Mouse (Mus musculus) limb, embryonic 15.5 days (tissue): Measurements from ENCODE around the gene Aim2. TPM values are rescaled to one million over a fixed set of nuclear protein-coding genes. Genes with fewer than 3 reads are reported as not detected.

Source experiments
- polyA plus RNA-seq: library from polyadenylated mRNA; unstranded; fragments of >200 nt; fragmentation: Nextera tagmentation; extraction: Ambion mirVana; gene quantifications from 2 replicates; pipeline ENCODE4 v1.2.1, GENCODE M21; 2015

The Aim2 gene
- polyA plus RNA-seq, 1 experiment from 2014 or later = 1.4 TPM

Other genes starting within 250 kb of the Aim2 start
- gene Olfr1408, start 213.5 kb upstream of the Aim2 start, polyA plus RNA-seq = not detected in 2 replicates
- gene Olfr1406, start 160.2 kb upstream of the Aim2 start, polyA plus RNA-seq = not detected in 2 replicates
- gene Olfr218, start 153.1 kb upstream of the Aim2 start, polyA plus RNA-seq = 0.05 TPM in 1 of 2 replicates, not detected in the other
- not detected in 2 replicates for gene Olfr1404, start 138.5 kb upstream of the Aim2 start, polyA plus RNA-seq
- 0.41 TPM in 1 of 2 replicates, not detected in the other for gene Fcer1a, start 123.7 kb upstream of the Aim2 start, polyA plus RNA-seq
- gene Olfr418, start 84.9 kb upstream of the Aim2 start, polyA plus RNA-seq = not detected in 2 replicates
- not detected in 2 replicates for gene Mptx2, start 73.1 kb upstream of the Aim2 start, polyA plus RNA-seq
- gene Ackr1, start 17.1 kb upstream of the Aim2 start, polyA plus RNA-seq = 0.45 and 0.81 TPM in 2 replicates
- gene Cadm3, start 16.8 kb downstream of the Aim2 start, polyA plus RNA-seq = 0.60 and 1.1 TPM in 2 replicates
- 0.08 and 0.14 TPM in 2 replicates for gene Ifi206, start 140.2 kb downstream of the Aim2 start, polyA plus RNA-seq
- gene Ifi214, start 185.1 kb downstream of the Aim2 start, polyA plus RNA-seq = not detected in 2 replicates
- 0.08 and 0.32 TPM in 2 replicates for gene Ifi213, start 248.4 kb downstream of the Aim2 start, polyA plus RNA-seq